Mouse (Mus musculus) cerebellum, postnatal 4 days (tissue): Measurements from ENCODE around the gene Ilf2.

Source experiments
- DNase-seq, 2 experiments: peaks; one replicate each; pipeline ENCODE4 v3.0.0; 2022; ENCODE audit warnings: low spot score in 2 of 2, mixed read lengths in 1 of 2

Gene Ilf2

GRCm38 (mm10) chr3:90475831-90476611 is at the start of gene Ilf2:
Ilf2 (plus strand) TSS chr3:90476126.
- peak; percentile 93 to 95 for DNase-seq

DNA sequence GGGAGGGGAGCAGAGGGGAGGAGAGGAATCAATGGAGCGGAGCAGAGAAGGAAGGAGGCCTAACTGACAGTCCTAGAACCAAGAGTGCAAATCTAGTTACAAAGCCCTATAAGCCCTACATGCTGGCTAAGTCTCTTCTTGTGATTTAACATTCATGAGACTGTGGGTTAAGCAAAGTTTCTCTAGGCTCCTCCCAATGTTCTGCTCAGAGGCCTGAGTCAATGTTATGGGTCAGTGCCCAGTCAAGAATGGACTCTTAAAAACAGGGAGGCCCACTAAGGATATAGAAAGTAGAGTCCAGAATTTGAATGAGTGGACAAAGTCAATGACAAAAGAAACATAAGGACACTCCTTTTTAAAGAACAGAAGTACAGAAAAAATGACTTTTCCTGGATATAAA is 48.4 kb upstream of the Ilf2 start:
- no peak for DNase-seq

GRCm38 (mm10) chr3:90428186-90428585 is 47.7 kb upstream of the Ilf2 start:
- DNase-seq = no peak

DNA sequence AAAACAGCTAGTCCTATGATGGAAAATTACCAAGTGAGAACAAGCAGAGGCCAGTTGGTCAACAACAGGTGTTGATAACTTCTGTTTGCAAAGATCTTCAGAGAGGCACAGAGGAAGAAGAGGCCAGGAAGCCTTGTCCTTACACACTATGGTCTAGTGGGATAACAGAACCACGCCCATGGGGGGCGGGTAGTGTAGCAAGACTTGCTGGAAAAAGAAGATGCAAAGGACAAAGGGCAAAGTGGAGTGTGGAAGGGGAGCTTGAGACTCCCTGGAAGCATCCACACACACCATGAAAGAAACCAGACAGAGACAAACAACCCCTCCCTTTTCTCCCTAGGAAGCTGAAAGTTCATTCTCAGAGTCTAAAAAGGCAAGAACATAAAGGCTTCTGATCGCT is 46.4 kb upstream of the Ilf2 start:
- DNase-seq = no peak

GRCm38 (mm10) chr3:90432348-90432747 is 43.6 kb upstream of the Ilf2 start:
- DNase-seq = no peak

GRCm38 (mm10) chr3:90432811-90433219 is 43.1 kb upstream of the Ilf2 start:
- DNase-seq = peak in 1 of 2 experiments; percentile 34

DNA sequence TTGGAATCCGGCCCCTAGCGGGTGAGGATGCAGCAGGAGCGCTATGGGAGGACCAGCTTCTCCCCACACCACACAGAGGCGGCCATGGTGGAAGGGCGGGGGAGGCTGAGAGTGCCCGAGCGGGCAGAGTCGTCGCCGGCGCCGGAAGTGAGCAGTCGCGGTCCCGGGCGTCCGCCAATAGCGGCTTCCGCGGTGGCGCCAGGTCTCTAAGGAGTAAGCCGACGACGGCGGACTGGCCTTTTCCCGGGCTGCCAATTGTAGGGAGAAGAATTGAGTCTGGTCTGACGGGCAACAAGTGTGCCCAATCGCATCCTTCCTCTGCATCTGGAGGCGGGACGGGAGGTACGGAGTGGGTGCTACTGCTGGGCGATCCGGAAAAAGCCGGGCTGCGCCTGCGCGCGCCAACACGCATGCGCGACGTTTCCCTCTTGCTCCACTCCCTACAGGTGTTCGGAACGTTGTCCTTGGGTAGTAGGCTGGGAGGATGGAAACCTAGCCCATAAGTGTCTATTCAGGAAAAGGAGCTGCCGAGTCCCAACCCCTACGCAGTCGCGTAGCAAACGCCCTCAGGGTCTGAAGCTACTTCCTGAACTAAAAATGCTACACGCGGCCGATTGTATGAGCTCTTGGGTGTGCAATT is 42.4 kb upstream of the Ilf2 start, which contains the start of gene Ints3:
Gene Ints3 (minus strand): TSS at position 242 of the 640 bp plus-strand sequence.
- peak; percentile 99 for DNase-seq

DNA sequence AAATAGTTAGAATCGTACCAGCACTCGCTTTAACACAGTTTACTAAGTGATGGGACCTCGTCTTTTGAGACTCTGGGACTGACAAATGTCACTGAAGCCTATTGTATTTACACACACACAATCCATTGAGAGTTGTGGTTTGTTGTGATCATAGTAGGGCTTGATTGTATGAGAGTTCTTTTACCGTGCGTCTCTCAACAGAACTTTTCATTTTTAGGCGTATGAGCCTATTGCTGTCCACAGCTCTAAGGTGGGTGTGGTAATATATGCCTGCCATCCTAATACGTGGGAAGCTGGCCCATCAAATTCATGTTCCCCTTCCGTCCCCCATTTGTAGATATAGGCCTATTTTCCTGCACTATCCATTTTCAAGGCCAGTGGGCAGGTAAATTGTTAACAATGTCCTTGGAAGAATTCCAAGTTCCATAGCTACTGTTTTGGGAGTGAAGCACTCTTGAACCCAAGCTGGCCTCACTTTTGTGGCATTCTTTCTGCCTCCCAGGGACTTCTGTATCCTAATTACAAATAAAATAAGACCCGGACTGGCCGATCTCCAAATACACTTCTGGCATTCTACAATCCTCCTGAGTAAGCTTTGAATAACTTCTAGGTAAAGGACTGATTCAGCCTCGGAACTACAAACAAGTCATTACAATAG is 41.7 kb upstream of the Ilf2 start:
- no peak for DNase-seq

DNA sequence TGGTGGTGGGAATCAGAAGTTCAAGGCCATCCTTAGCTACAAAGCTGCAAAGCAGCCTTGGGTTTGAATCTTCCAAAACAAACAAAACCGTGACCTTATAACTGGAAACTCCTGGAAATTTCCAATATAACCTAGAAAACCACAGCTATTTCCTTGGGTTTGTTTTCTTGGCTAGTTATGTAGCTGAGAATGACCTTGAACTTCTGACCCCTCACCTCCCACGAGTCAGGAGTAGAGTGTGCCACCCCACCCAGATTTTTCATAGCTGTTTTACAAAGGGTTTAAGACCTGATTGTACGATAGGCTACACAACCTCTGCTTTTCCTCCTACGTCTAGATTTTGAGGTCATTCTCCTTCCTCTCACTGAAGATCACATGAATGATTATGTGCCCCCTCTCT is 38.8 kb upstream of the Ilf2 start:
- no peak for DNase-seq

- no peak for DNase-seq
These were observed 35.2 kb upstream of the Ilf2 start for GRCm38 (mm10) chr3:90440756-90441155.

DNA sequence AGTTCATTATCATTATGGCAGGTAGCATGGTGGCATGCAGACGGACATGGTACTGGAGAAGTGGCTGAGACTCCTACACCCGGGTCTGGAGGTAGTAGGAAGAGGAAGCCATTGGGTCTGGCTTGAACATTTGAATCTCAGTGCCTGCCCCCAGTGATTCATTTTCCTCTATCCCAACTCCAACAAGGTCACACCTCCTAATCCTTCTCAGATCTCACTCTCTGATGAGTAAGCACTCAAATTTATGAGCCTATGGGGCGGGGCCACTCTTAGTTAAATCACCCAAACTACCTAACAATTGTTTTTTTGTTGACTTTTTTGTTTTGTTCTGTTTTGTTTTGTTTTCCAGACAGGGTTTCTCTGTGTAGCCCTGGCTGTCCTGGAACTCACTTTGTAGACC is 31.9 kb upstream of the Ilf2 start:
- DNase-seq = no peak

DNA sequence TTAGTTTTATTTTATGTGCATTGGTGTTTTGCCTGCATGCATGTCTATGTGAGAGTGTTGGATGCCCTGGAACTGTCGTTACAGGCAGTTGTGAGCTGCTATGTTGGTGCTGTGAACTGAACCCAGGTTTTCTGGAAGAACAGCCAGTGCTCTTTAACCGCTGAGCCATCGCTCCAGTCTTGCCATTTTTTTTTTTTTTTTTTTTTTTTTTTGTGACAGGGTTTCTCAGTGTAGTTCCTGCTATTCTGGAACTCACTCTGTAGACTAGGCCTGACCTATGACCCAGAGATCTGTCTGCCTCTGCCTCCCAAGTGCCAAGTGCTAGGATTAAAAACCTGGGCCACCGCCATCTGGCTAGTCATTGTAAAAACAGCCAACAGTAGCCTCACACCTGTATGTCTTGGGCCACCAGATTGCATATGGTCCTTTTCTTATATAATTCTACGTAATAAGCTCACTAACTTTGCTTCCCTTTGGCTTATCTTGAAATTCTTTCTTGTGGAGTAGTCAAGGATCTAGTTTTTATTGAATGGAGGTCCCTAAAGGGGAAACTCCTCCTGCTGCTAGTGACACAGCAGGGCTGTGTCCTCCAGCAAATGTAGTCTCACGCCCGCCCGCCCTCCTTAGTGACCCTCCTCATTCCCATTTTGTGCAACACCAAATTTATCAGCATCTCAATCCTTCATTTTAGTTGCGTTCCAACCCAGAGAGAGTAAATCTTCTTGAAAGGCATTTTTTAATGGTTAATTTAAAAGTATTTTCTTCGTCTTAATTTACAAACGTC is 30.3 kb upstream of the Ilf2 start:
- DNase-seq = no peak

- DNase-seq = peak; percentile 42 to 73
These were observed 29.4 kb upstream of the Ilf2 start for GRCm38 (mm10) chr3:90446389-90447122.

GRCm38 (mm10) chr3:90447123-90447494 is 28.8 kb upstream of the Ilf2 start:
- DNase-seq = no peak

DNA sequence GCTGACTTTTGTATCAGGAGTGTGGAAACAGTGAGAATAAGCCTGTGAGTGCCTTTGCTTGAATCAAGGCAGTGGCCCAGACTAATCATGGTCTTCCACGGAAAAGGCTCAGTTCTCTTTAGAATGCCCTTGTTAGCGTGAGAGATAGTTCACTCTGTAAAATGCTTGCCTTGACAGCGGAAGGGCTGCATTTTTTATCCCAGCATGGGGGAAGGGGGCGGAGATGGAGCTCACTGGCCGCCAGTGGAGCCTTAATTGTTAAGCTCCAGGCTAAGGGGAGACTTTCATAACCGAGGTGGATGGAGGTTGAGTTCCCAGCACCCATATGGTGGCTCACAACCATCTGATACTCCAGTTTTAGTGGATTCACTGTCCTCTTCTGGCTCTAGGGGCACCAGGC is 27.3 kb upstream of the Ilf2 start:
- no peak for DNase-seq

GRCm38 (mm10) chr3:90450874-90451273 is 25.1 kb upstream of the Ilf2 start:
- DNase-seq = no peak

- no peak for DNase-seq
These were observed 24.4 kb upstream of the Ilf2 start for GRCm38 (mm10) chr3:90451396-90452095.

DNA sequence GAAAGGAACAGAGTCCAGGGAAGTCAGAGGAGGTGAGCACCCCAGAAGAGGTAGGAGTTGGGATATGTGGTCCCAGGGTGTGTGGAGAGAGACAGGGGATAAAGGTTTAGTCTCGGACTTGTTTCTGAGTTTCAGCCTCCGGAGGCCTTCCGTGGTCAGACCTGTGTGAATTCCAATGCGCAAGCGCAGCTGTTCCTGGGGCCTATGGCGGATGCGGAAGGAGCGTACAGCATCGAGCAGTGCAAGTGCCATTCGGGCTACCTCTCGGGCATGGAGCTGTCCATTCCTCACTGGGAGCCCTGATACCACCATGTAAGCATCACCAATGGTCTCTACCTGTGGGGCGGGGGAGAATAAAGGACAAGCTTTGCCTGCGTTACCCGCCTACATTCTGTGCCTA is 21.0 kb upstream of the Ilf2 start:
- no peak for DNase-seq

- no peak for DNase-seq
These were observed 16.2 kb upstream of the Ilf2 start for GRCm38 (mm10) chr3:90459727-90460126.

DNA sequence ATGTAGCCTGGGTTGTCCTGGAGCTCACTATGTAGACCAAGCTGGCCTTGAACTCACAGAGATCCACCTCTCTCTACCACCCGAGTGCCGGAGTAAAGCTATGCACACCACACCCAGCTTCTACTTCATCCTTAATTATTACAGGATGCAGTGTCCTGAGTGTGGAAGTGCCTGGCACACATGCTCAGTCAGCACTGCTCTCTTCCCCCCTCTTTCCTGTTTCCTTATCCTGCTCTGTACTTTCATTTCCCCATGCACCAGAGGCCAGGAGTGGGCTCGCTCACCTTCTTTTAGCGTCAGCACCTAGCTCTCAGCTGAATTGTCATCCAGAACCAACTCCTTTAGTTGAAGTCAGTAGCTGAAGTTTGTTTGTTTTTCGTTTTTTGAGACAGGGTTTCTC is 15.6 kb upstream of the Ilf2 start:
- DNase-seq = no peak

- DNase-seq = no peak
These were observed 14.0 kb upstream of the Ilf2 start for GRCm38 (mm10) chr3:90461935-90462334.
